Mouse (Mus musculus) forebrain, embryonic 15.5 days (tissue): Measurements from ENCODE around the gene Tubg2. TPM values are rescaled to one million over a fixed set of nuclear protein-coding genes. Genes with fewer than 3 reads are reported as not detected.

Experiments used
- ATAC-seq: fragments of 200-750 bp; cut with Nextera tagmentation; replicated peaks from 2 replicates; pipeline ENCODE4 v1.8.0; 2017; ENCODE audit warnings: mild to moderate bottlenecking, moderate TSS enrichment, moderate library complexity
- H3K27ac ChIP-seq: fragments of 300-500 bp; sonication (generic); replicated peaks from 2 replicates; pipeline ENCODE4 v1.5.1; 2015; ENCODE audit warnings: mild to moderate bottlenecking, inconsistent platforms
- H3K27me3 ChIP-seq: fragments of 300-500 bp; sonication (generic); 2 replicates; pipeline ENCODE4 v1.6.1; 2015; ENCODE audit warnings: inconsistent platforms
- H3K36me3 ChIP-seq: fragments of 300-500 bp; sonication (generic); 2 replicates; pipeline ENCODE4 v1.6.1; 2015; ENCODE audit warnings: mild to moderate bottlenecking, inconsistent platforms
- H3K4me1 ChIP-seq: fragments of 300-500 bp; sonication (generic); 2 replicates; pipeline ENCODE4 v1.6.1; 2015; ENCODE audit warnings: inconsistent platforms
- H3K4me2 ChIP-seq: fragments of 300-500 bp; sonication (generic); replicated peaks from 2 replicates; pipeline ENCODE4 v1.6.1; 2015; ENCODE audit warnings: mild to moderate bottlenecking, inconsistent platforms
- H3K4me3 ChIP-seq: fragments of 300-500 bp; sonication (generic); 2 replicates; pipeline ENCODE4 v1.5.1; 2015; ENCODE audit warnings: mild to moderate bottlenecking, inconsistent platforms
- H3K9ac ChIP-seq: fragments of 300-500 bp; sonication (generic); replicated peaks from 2 replicates; pipeline ENCODE4 v1.6.1; 2015; ENCODE audit warnings: mild to moderate bottlenecking, inconsistent platforms
- H3K9me3 ChIP-seq: fragments of 300-500 bp; sonication (generic); 2 replicates; pipeline ENCODE4 v1.6.1; 2016; ENCODE audit warnings: inconsistent platforms
- WGBS: fragments of 180-500 bp; shearing (Covaris S2); methylation state at CpG from one replicate; pipeline ENCODE4 v1.1.7; 2015; ENCODE audit warnings: mixed read lengths; 5-methylcytosine and 5-hydroxymethylcytosine counted together
- polyA plus RNA-seq: library from polyadenylated mRNA; unstranded; fragments of >200 nt; fragmentation: Nextera tagmentation; extraction: Ambion mirVana; gene quantifications from 2 replicates; pipeline ENCODE4 v1.2.1, GENCODE M21; 2015

Gene Tubg2
- polyA plus RNA-seq, 1 experiment from 2014 or later: 31.2 TPM

- Histone ChIP-seq H3K27me3 (no peaks in the 10 kb centered on the region), H3K9me3 (no peaks in the 10 kb centered on the region), H3K36me3 (no peaks in the 10 kb centered on the region), H3K4me2 (no peak overlapping the region), H3K4me3 (no peak overlapping the region), H3K9ac (no peak overlapping the region), H3K4me1 (peaks cover 16% of the 10 kb centered on the region), H3K27ac (no peak overlapping the region)
- no peak for ATAC-seq
- WGBS: 81% methylated on average over 27 of the region's 27 CpGs
These were observed 31.0 kb downstream of the Tubg2 start for GRCm38 (mm10) chr11:101186526-101187247.

- Histone ChIP-seq H3K9me3 (no peaks in the 10 kb centered on the region), H3K27me3 (no peaks in the 10 kb centered on the region)
These were observed 31.8 kb downstream of the Tubg2 start for GRCm38 (mm10) chr11:101187541-101187940.

GRCm38 (mm10) chr11:101188166-101188805, 32.6 kb downstream of the Tubg2 start:
- H3K4me1 ChIP-seq: peaks cover 16% of the 10 kb centered on the region
- H3K4me2 ChIP-seq: no peak overlapping the region
- 81% methylated on average over 11 of the region's 11 CpGs for WGBS
- H3K27me3 ChIP-seq: no peaks in the 10 kb centered on the region
- H3K27ac ChIP-seq: no peak overlapping the region
- no peaks in the 10 kb centered on the region for H3K36me3 ChIP-seq
- no peak overlapping the region for H3K9ac ChIP-seq
- no peak overlapping the region for H3K4me3 ChIP-seq
- no peaks in the 10 kb centered on the region for H3K9me3 ChIP-seq
- no peak for ATAC-seq

More at GRCm38 (mm10) chr11:101187541-101187940, 31.8 kb downstream of the Tubg2 start:
- Histone ChIP-seq H3K36me3 (no peaks in the 10 kb centered on the region), H3K4me3 (no peak overlapping the region), H3K27ac (no peak overlapping the region), H3K4me1 (peaks cover 16% of the 10 kb centered on the region), H3K4me2 (no peak overlapping the region), H3K9ac (no peak overlapping the region)
- no peak for ATAC-seq
- 89% methylated on average over 5 of the region's 5 CpGs for WGBS

GRCm38 (mm10) chr11:101189495-101190180, 33.9 kb downstream of the Tubg2 start:
- Histone ChIP-seq H3K27me3 (no peaks in the 10 kb centered on the region), H3K27ac (peak overlapping the region; percentile 62), H3K9ac (no peak overlapping the region), H3K4me1 (peaks cover 16% of the 10 kb centered on the region), H3K4me2 (no peak overlapping the region), H3K36me3 (no peaks in the 10 kb centered on the region), H3K4me3 (no peak overlapping the region), H3K9me3 (no peaks in the 10 kb centered on the region)
- WGBS: 16% methylated on average over 6 of the region's 6 CpGs
- ATAC-seq: peak; percentile 79

- no peaks in the 10 kb centered on the region for H3K36me3 ChIP-seq
- peaks cover 16% of the 10 kb centered on the region for H3K4me1 ChIP-seq
- no peak overlapping the region for H3K4me2 ChIP-seq
- H3K9ac ChIP-seq: no peak overlapping the region
- H3K27ac ChIP-seq: peak overlapping the region; percentile 62
- WGBS: 51% methylated on average over 8 of the region's 8 CpGs
- H3K27me3 ChIP-seq: no peaks in the 10 kb centered on the region
- no peak for ATAC-seq
- H3K9me3 ChIP-seq: no peaks in the 10 kb centered on the region
- no peak overlapping the region for H3K4me3 ChIP-seq
These were observed 34.6 kb downstream of the Tubg2 start for GRCm38 (mm10) chr11:101190181-101190912.

- no peaks in the 10 kb centered on the region for H3K36me3 ChIP-seq
- peaks cover 16% of the 10 kb centered on the region for H3K4me1 ChIP-seq
- H3K9ac ChIP-seq: no peak overlapping the region
- H3K27ac ChIP-seq: no peak overlapping the region
- no peak overlapping the region for H3K4me2 ChIP-seq
- no peaks in the 10 kb centered on the region for H3K9me3 ChIP-seq
- no peak overlapping the region for H3K4me3 ChIP-seq
- ATAC-seq: no peak
- WGBS: 52% methylated on average over 17 of the region's 17 CpGs
- H3K27me3 ChIP-seq: no peaks in the 10 kb centered on the region
These were observed 35.5 kb downstream of the Tubg2 start for GRCm38 (mm10) chr11:101190913-101191907.

GRCm38 (mm10) chr11:101191919-101192470, 36.3 kb downstream of the Tubg2 start:
- Histone ChIP-seq H3K4me2 (no peak overlapping the region), H3K36me3 (peaks cover 2% of the 10 kb centered on the region; the same call in 1 of the 2 replicates), H3K27me3 (no peaks in the 10 kb centered on the region), H3K4me1 (peaks cover 16% of the 10 kb centered on the region), H3K9ac (no peak overlapping the region), H3K4me3 (no peak overlapping the region), H3K27ac (no peak overlapping the region), H3K9me3 (no peaks in the 10 kb centered on the region)
- 80% methylated on average over 4 of the region's 4 CpGs for WGBS
- ATAC-seq: no peak

- no peaks in the 10 kb centered on the region for H3K27me3 ChIP-seq
- WGBS: 85% methylated on average over 6 of the region's 6 CpGs
- peaks cover 16% of the 10 kb centered on the region for H3K4me1 ChIP-seq
- H3K27ac ChIP-seq: no peak overlapping the region
- no peak overlapping the region for H3K4me3 ChIP-seq
- ATAC-seq: no peak
- H3K9ac ChIP-seq: no peak overlapping the region
- no peak overlapping the region for H3K4me2 ChIP-seq
- H3K9me3 ChIP-seq: no peaks in the 10 kb centered on the region
- H3K36me3 ChIP-seq: peaks cover 6% of the 10 kb centered on the region; the same call in 1 of the 2 replicates
These were observed 36.9 kb downstream of the Tubg2 start for GRCm38 (mm10) chr11:101192646-101193045.

GRCm38 (mm10) chr11:101193076-101193475, 37.4 kb downstream of the Tubg2 start:
- Histone ChIP-seq H3K4me2 (no peak overlapping the region), H3K27ac (no peak overlapping the region), H3K36me3 (peaks cover 10% of the 10 kb centered on the region; the same call in 1 of the 2 replicates), H3K27me3 (no peaks in the 10 kb centered on the region), H3K9me3 (no peaks in the 10 kb centered on the region), H3K4me1 (peaks cover 16% of the 10 kb centered on the region), H3K9ac (no peak overlapping the region), H3K4me3 (no peak overlapping the region)
- 84% methylated on average over 7 of the region's 7 CpGs for WGBS
- no peak for ATAC-seq

- Histone ChIP-seq H3K9me3 (no peaks in the 10 kb centered on the region), H3K9ac (no peak overlapping the region), H3K27me3 (no peaks in the 10 kb centered on the region), H3K4me2 (no peak overlapping the region), H3K36me3 (peaks cover 21% of the 10 kb centered on the region; the same call in 1 of the 2 replicates), H3K4me3 (no peak overlapping the region), H3K4me1 (peaks cover 16% of the 10 kb centered on the region), H3K27ac (no peak overlapping the region)
- 69% methylated on average over 5 of the region's 5 CpGs for whole genome bisulfite sequencing
- ATAC-seq: no peak
These were observed 38.4 kb downstream of the Tubg2 start for GRCm38 (mm10) chr11:101194137-101194536.

GRCm38 (mm10) chr11:101194643-101195042, 38.9 kb downstream of the Tubg2 start:
- peaks cover 11% of the 10 kb centered on the region for H3K4me1 ChIP-seq
- H3K36me3 ChIP-seq: peaks cover 26% of the 10 kb centered on the region; the same call in 1 of the 2 replicates
- H3K4me2 ChIP-seq: no peak overlapping the region
- H3K27ac ChIP-seq: no peak overlapping the region
- no peaks in the 10 kb centered on the region for H3K9me3 ChIP-seq
- no peak overlapping the region for H3K4me3 ChIP-seq
- WGBS: 91% methylated on average over 6 of the region's 6 CpGs
- no peak for ATAC-seq
- no peak overlapping the region for H3K9ac ChIP-seq
- no peaks in the 10 kb centered on the region for H3K27me3 ChIP-seq
